Mouse (Mus musculus) neural tube, embryonic 10.5 days (tissue): ENCODE measurements at regions not wholly inside any gene's neighbourhood (a gene's known extent, or its start where the extent isn't known, plus 50 kb on each side); places are given as distances from the start of the nearest gene placed in this dataset.

Experiments used
- DNase-seq: peaks from one replicate; pipeline ENCODE4 v3.0.0-alpha.2; 2017; ENCODE audit warnings: low spot score; ENCODE audit errors: extremely low spot score

DNA sequence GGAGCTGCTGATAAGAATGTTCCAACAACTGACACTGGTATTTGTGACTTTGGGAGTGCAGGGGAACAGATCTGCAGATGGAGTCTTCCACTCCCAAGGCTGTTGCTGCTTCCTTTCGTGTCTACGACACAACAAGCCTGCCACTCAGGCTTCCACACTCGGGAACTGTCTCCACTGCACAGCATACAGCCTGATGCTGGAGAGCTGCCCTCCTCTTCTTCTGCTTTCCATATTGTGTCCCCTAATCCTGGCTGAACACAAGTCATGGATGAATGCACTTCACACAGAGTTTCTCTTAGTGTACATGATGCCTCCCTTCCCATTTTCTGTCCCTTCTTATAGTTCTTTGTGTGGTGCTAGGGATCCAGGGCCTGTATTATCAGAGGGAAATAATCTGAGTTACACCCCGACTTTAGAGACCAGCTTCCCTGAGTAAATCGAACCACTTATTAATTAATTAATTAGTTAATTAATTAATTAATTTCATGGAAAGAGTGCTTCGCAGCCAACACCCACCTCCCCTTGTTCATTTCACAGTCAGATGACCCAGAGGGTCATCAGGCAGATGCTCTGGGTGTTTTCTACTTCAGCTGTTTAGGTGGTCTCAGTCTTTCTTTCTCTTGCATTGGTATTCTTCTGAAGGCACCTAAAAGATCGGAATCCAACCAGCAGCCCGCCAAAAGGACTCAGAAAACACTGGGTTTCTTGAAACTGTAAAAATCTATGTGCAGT lies 357.8 kb upstream of the Mmadhc start:
- no peak for DNase-seq

DNA sequence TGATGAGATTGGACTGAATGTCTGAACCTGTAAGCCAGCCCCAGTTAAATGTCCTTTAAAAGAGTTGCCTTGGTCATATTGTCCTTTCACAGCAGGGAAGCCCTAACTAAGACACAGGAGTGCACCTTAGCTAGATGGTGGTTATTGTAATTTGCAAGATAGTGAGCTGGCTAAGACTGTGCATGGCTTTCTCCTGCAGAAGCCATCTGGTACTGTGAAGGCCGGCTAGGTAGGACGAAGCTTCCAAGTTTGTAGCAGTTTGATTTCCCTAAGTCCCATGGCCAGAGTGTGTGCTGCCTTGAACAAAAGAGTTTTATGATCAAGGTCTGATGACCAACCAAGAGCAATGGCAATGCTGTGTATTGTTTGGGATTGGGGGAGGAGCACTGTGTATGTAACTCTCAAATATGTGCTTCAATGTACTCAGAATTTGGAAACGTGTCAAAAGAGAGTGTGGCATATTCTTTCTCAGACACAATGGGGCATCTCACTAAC lies 356.6 kb upstream of the Mmadhc start:
- DNase-seq: no peak

DNA sequence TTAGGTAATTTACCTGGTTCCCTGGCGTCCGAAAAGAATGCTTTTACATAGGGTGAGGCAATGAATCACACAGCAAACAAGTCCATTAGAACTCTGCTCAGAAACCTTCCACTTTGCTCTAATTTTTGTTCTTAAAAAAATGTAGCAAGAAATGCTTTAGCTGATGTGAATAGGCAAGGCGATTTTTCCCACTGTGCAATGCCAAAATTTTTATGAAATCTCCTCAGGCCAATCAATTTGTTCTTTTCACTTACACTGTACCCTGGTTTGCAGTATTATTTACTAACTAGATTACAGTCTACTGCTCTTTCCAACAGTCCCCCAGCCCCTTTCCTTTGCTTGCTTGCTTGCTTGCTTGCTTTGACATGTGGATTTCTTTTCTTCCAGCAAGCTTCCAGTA lies 353.1 kb upstream of the Mmadhc start:
- no peak for DNase-seq

DNA sequence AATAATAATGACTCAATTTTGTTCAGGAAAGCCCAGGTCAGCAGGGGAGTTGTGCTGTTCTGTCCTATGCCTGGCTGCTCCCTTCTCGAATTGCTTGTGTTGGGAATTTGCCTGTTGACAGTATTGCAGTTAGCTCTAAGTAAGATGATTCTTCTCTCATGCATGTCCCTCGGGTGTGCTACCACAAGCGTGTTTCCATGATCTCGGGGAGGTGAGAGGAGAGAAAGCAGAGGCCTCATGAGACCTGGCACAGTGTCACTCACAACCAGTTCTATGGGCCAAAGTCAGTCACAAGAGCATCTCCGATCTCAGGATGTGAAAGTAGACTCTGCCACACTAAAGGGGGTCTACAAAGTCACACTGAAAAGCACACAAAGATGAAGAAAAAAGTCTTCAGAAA lies 346.6 kb upstream of the Mmadhc start:
- DNase-seq: no peak

DNA sequence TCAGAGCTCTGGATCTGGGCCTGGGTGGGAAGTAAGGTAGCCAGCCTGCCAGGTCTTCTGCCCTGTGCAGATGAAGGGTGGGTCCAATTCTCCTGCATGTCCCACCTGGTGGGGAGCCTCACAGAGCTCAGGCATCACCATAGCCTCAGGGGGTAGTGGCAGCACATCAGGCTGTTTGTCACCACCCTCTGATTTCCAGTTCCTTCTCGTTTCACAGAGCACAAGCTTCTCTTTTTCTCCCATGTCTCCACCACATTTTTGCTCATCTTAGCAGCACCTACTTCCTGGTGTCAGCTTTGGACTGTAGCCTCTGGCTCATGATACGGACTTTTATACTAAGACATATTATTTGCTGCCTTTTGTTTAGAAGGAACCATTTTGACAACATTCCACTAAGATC lies 345.6 kb upstream of the Mmadhc start:
- DNase-seq: no peak

DNA sequence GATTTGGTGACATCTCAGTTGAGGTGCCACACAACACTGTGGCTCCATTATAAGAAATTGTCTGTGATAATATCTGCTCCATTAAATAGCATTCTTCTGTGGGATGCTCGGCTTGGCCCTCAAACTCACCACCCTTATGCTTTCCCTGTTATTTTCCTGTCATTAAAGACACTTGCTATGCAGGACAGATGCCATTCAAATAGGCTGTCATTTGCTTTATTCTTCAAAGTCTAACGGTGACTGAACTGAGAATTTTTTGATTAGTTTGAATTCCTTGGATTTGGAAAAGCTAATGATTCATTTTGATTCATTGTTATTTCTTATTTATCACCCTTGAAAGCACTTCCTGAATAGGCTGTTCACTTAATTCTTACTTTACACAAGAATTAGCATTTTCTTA lies 339.3 kb upstream of the Mmadhc start:
- DNase-seq: no peak

DNA sequence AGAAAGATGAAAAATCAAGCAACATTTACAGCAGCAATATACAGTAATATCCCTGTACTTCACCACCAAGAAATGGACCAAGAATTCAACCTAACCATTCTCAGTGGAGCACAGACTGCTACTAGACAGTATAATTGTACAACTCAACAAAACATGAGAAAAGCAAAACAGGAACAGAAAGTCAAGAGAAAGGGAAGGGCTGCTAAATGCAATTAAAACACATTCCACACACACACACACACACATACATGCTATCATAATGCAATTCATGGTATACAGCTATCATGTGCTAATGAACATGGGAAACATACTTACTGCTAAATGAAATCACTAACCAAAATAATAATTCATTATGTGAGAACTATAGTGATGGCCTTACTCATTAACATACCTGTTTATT lies 335.2 kb upstream of the Mmadhc start:
- no peak for DNase-seq

DNA sequence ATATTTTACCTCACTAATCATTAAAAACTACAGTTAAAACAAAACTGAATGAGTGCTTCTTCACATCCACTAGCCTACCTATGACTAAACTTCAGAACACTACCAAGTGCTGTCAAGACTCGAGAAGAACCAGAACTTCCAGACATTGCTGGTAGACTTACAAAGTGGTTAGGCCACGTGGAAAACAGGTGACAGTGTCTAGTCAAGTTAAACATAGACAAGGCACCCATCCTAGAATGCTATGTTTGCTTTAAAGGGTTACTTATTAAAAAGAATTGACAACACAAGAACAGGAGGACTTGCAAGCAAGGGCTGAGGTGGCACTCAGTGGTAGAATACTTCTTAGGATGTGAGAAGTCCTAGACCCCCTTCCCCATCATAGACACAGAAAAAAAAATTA lies 330.9 kb upstream of the Mmadhc start:
- no peak for DNase-seq

DNA sequence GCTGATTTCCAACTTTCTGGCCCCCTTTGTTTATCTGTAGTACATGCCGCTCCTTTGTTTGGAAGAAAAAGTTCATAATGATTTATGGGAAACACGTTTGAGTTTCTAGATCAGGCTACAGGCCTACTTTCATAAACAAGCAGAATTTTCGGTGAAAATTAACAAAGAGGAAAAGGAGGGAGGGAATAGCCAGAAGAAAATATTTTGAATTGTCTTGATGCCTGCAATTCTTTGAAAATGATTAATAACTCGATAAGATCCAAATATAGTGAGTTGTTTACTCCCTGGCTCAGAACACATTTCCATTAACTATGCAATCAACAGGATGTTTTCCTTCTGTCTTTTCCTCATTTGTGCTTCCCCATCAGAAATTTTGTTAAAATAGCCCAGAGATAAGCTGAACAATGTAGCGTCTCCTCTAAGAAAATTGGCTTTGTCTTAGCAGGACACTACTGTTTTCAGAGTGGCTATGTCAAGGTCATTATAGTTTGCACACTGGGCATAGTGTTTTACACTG lies 328.7 kb upstream of the Mmadhc start:
- DNase-seq: no peak

DNA sequence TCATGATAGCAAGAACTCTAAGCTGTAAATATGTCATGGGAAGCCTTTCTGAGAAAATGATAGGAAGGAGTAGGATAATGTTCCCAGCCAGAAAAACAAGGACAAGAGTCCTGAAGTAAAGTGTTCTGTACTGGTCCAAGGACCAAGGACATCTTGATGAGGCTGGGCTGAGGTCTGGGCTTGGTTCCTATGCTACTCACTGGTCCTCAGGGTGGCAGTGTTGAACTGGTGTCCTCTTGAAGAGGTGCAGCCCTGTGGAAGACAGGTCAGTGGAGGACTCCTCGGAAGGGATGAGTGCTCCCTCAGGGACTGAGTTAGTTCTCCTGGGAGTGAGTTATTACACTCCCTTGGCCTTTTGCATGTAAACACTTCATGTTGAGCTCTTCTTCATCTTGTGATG lies 312.5 kb upstream of the Mmadhc start:
- no peak for DNase-seq

DNA sequence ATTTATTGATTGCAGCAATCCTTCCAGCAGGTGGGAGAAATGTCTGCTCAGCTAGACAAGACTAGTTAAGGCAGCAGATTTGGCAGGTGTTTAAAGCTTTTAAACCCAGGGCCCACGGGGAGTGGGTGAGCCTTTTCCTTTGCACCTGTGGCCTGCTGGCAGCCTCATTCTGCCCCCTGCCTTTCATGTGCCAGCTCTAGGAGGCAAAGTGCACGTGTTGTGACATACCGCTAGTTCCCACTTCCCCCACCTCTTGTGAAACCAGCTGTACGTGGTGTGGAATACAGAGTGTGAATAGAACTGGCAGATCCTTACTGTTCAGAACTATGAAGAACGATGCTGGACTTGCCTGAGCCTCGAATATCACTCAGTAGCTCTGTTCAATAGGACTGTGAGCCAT lies 292.6 kb upstream of the Mmadhc start:
- no peak for DNase-seq

DNA sequence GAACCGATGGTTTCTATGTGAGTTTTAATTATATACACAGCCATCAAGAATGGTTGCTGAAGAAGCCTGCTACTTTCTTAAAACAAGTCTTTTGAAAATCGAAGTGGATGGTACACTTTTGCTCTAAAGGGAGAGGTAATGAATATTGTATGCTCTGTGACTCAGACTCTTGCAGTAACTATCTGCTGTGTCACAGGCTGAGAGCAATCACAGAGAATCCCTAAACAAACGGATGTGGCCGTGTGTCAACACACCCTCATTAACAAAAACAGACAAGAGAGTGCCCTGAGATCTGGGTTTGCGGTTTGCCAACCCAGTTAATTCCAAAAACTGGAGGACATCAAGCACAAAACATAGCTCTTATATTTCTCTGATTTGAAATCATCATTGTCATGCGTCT lies 292.1 kb upstream of the Mmadhc start:
- no peak for DNase-seq

DNA sequence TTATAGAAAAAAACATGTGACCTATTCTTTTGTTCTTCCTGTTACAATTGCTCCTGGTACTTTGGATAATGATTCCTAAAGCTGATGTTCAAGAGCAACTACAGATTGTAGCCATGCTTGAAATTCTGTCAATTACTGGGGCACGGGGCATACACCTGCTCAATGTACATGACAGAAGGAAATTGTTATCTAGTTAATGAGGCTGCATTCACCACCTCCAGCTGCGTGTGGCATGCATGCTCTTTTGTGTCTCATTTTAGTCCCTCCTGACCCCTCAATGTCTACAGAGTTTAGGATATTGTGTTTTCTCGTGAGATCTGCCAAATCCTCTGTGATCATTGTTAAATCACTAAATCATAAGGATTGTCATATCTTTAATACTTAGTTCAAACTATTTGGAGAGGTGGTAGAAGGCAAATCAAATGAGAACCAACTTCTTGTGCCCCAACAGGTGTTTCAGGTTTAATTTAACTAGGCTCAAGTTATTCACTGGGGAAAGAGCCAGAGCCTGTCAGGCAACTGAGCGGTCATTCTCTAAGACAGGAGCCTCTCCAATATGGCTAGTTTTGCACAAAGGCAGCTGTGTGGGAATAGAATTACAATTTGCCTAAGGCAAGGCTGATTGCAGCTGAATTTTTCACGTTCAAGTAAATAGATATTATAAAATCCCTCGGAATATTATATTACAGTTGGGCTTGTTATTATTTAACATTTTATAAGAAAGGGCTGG lies 289.9 kb upstream of the Mmadhc start:
- DNase-seq: no peak

DNA sequence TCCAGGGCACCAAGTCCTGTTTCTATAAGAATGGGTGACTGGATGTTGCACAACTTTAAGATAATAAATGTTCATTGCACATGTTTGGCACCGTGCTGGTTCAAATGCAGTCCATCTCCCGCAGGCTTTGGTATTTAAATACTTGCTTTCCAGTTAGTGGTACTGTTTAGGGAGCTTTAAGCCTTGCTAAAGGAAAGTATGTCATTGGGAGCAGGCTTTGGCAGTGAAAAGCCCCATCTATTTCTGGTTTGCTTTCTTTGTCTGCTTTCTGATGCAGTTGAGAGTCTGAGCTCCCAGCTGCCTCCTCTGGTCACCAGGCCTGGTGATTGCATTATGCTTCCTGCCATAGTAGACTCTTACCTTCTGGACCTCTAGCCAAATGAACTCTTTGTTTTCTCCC lies 283.0 kb upstream of the Mmadhc start:
- DNase-seq: no peak

DNA sequence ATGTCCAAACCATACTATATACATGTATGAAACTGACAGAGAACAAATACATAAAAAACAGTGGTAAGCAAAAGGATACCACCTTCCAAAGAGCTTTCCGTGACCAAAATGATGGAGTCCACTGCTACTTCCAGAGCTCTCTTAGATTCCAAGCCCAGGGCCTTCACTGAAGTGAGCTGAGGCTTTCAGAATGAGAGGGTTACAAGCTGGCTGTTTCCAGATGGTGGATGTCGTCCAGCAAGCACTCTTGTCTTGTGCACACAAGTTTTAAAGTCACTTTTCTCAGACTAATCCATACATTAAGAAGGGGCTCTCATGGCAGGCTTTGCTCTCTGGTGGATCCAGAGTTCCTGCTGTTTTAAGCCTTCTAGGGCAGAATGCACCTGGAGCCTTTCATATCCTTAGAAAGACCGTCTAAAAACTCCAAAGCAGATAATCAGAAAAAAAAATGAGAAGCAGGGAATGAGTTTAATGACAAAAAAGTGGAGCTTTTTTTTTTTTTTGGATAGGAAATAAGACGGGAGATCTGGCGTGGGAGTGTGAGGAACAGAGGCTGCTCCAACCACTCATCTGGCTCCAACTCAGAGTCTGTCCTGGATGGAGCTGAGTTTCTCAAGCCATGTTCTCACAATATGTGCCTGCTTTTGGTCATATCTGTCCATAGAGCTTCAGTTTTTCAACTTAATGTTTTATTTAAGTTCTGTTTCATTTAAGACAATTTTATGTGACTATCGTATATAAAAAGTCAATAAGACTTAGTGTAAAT lies 281.9 kb upstream of the Mmadhc start:
- DNase-seq: no peak

DNA sequence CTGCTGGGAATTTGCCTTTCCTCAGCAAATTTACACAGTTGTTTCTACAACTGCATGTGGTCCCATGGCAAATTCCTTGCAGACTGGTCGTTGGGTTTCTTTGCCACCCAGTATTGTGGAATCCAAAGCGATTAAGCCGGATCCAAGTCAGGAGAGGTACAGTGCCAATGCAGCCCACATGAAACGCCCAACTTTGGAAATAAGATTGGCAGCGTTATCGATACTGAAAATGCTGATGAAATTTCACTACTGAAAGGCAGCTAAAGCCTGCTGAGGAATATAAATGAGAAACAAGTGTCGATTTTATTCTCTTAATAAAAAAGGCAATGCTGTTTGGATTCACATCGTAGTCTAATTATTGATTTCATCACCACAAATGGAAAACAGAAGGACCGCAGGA lies 281.1 kb upstream of the Mmadhc start:
- no peak for DNase-seq

DNA sequence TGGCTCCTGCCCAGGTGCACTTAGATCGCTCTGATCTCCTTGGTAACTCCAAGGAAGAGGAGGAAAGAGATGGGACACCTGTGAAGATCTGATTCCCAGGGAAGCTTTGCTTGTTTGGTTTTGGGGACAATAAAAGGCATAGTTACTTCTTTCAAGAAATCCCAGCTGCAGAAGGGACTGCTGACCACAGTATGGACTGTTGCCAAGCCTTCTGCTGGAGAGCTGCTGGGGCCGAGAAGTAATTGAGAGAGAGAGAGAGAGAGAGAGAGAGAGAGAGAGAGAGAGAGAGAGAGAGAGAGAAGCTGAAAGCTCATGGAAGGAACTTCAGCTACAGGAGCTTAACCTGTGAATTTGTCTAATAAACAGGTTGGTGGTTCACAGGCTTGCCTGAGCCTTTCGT lies 276.9 kb upstream of the Mmadhc start:
- no peak for DNase-seq

DNA sequence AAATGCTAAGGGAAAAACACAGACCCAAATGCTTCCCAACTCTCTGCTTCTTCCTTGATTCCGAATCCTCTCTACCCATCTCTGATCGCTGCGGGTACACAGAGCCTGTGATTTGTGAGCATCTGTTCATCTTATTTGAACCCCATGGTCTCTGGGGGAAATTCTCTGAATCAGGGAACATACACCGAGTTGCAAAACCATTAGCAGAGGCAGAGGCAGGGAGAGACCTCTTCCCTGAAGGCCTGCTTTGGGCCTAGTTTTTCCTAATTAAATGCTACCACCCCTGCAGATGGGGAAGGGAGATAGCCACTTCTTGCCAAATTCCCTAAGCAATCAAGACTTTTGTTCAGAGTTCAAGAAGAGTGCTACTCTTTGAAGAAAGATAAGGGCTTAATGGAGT lies 274.4 kb upstream of the Mmadhc start:
- DNase-seq: no peak

DNA sequence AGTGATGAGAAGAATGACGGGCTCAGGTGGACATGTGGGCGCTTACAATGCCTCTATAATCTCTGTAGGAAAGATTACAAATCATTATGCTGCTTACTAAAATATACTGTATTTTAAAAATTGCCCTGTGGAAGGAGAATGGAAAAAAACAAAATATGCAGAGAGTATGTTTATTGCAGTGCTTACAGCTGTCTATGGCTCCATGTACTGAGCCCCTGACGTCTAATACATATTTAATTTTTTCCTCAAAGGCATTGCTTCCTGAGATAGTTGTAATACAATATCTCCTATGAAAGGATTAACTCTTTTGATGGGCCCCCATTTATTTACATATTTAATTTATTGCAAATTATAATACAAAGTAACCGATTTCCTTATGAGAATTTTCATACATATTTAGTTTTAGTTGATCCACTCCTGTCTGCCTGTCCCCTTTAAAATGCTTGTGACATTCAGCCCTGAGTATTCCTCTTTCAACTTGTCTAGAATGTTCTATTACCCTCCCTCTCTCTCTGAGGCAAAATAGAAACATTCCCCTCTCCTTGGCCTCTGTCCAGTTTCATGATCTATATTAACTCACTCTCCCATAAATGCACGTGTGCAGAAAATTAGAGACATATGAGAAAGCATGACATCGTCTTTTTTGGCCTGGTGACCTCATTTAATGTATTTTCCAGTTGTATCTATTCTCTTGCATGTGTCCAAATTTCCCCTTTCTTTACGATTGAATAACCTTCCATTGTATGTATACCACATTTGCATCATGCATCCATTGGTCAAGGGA lies 273.1 kb upstream of the Mmadhc start:
- DNase-seq: no peak

DNA sequence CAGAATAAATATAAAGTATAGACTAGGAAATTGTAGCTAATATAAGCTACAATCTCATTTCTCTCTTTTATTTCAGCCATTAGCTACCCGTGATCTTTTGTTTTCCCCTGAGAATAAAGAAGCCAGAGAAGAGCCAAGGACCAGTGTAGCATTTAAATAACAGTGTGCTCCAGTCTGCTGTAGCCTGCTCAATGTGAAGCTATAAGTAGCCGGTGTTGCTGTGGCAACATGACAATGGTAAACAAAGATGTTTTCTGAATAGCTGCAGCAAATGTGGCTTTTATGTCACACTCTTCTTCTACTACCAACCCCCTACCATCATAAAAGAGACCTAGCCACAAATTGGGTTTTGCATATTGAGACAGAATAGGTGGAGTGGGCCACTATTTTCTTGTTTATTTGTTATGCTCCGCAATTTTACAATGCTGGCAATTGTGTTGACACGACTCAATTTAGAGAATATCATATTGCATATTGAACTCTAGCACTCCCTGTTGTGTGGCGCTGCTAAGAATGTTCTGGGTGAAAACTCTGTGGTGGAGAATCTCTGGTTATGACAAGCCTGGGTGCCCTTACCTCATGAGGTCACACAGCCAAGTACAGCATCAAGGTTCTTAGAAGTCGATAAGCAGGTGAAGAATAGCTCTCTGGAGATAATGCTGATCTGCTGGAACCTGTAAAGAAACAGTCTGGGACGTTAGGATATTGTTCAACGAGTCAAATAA lies 272.3 kb upstream of the Mmadhc start:
- DNase-seq: no peak

DNA sequence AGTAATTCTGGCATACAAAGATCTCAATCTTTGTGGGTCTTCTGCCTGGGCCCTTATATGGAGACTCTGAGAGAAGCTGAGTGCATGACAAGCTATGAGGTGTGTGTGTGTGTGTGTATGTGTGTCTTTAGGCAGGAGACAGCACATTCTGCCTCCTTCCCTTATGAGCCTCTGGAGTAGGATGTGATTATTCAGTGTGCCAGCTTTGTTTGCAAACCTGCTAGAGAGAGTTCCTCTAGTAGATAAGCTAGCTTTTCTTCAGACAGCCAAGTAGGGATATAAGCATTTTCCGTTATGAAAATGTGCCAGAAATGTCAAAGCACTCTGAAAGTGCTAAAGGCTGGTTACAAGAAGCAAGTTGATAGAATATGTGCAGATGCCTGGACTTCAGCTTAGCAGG lies 270.9 kb upstream of the Mmadhc start:
- DNase-seq: no peak
